Mouse (Mus musculus) G1E (cell line): ENCODE measurements around the gene Tln2.

Experiments
- CTCF ChIP-seq: IDR thresholded peaks from 2 replicates; pipeline ENCODE4 v1.5.1; 2012; ENCODE audit warnings: low read depth, low read length, inconsistent platforms, mixed read lengths
- TAL1 ChIP-seq: conservative IDR thresholded peaks from 2 replicates; pipeline ENCODE4 v1.6.1; 2012; ENCODE audit warnings: low read depth, low read length, inconsistent platforms, mixed read lengths

DNA sequence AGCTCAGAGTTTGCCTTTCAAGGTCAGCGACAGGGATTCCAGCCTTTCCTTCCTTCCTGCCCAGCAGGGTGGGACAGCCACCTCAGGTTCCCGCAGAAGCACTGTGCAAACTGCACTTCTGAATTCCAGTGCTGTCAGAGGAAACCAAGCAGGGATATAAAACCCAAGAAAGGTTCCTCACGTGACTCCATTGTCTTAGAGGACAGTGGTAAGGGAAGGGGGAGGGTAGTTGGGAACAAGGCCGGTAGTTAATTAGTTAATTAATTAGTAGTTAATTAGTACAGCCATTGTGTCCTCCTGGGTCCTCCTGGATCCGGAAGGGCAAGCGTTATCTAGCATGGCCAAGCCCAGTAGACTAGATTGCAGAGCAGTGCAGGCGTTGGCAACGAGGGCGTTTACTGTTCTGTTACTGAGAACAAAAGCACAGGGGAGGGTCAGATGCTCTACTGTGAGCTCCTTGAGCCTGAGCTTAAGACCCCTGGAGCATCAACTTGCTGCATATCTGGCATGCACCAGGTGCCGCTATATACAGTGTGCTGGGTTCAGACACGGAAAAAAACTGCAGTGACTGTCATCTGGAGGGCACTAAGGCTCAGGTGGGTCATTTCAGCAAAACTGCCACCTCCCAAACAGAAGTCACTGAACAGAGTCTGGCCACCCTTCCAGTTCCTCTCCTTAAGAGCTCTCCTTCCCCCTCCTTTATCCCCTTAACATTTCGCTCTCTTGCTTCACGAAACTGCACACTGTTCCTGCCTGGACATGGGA is 298.5 kb downstream of the Tln2 start:
- no peak for TF ChIP-seq TAL1
- TF ChIP-seq CTCF, result no peak
